Mouse (Mus musculus) heart, embryonic 13.5 days (tissue): ENCODE results near the gene Gpr153. TPM values are rescaled to one million over a fixed set of nuclear protein-coding genes. Genes with fewer than 3 reads are reported as not detected.

Source experiments
- polyA plus RNA-seq: library from polyadenylated mRNA; unstranded; fragments of >200 nt; fragmentation: Nextera tagmentation; extraction: Ambion mirVana; gene quantifications from 2 replicates; pipeline ENCODE4 v1.2.1, GENCODE M21; 2015

Gene Gpr153
- polyA plus RNA-seq, 1 experiment from 2014 or later, result 9.6 TPM

Other genes starting within 250 kb of the Gpr153 start
- gene Zbtb48, start 246.6 kb upstream of the Gpr153 start, polyA plus RNA-seq, result 10.0 and 11.6 TPM in 2 replicates
- 0.11 TPM in 1 of 2 replicates, not detected in the other for gene Tas1r1, start 235.7 kb upstream of the Gpr153 start, polyA plus RNA-seq
- 17.2 and 18.1 TPM in 2 replicates for gene Nol9, start 234.9 kb upstream of the Gpr153 start, polyA plus RNA-seq
- 11.6 and 12.7 TPM in 2 replicates for gene Plekhg5, start 201.7 kb upstream of the Gpr153 start, polyA plus RNA-seq
- 0.73 and 0.80 TPM in 2 replicates for gene Tnfrsf25, start 158.3 kb upstream of the Gpr153 start, polyA plus RNA-seq
- gene Espn, start 121.9 kb upstream of the Gpr153 start, polyA plus RNA-seq, result 0.87 and 1.1 TPM in 2 replicates
- not detected in 2 replicates for gene Hes2, start 115.4 kb upstream of the Gpr153 start, polyA plus RNA-seq
- 73.9 and 84.7 TPM in 2 replicates for gene Acot7, start 96.1 kb upstream of the Gpr153 start, polyA plus RNA-seq
- not detected in 2 replicates for gene Hes3, start 17.4 kb downstream of the Gpr153 start, polyA plus RNA-seq
- gene Icmt, start 23.0 kb downstream of the Gpr153 start, polyA plus RNA-seq, result 16.8 and 19.7 TPM in 2 replicates
- gene Rnf207, start 44.8 kb downstream of the Gpr153 start, polyA plus RNA-seq, result 71.2 and 73.2 TPM in 2 replicates
- 226 and 250 TPM in 2 replicates for gene Rpl22, start 51.5 kb downstream of the Gpr153 start, polyA plus RNA-seq
- 0.09 and 0.29 TPM in 2 replicates for gene Chd5, start 64.4 kb downstream of the Gpr153 start, polyA plus RNA-seq
- gene Nphp4, start 202.5 kb downstream of the Gpr153 start, polyA plus RNA-seq, result 1.7 TPM in 2 replicates
- gene Kcnab2, start 203.6 kb downstream of the Gpr153 start, polyA plus RNA-seq, result 4.1 and 5.0 TPM in 2 replicates